Mouse (Mus musculus): ENCODE results near the gene Nfe2l2.

DNA sequence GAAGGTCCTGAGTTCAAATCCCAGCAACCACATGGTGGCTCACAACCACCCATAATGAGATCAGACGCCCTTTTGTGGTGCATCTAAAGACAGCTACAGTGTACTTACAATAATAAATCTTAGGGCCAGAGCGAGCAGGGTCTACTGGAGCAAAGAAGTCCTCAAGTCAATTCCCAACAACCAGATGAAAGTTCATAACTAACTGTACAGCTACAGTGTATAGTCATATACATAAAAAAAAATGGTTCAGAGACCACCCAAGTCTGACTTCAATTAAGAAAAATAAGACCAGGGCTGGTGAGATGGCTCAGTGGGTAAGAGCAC lies 33.1 kb downstream of the Nfe2l2 start:
- no peak for TF ChIP-seq GATA1 (IDR thresholded peaks at IDR 0.05; ENCODE audit: borderline replicate concordance, low read length)
- TF ChIP-seq FLI1 (IDR thresholded peaks at IDR 0.05; ENCODE audit: low read length): no peak
